Mouse (Mus musculus) limb, embryonic 10.5 days (tissue): ENCODE data around the gene Srebf2. TPM values are rescaled to one million over a fixed set of nuclear protein-coding genes. Genes with fewer than 3 reads are reported as not detected.
A peak's percentile ranks its signal among the peaks of the same experiment; 100 is the strongest.
"Not testable (repeated sequence)": the region's sequence is repeated elsewhere in the genome, so short reads cannot be mapped to it uniquely, and the experiment has no call there.

ENCODE experiments used
- DNase-seq: peaks from one replicate; pipeline ENCODE4 v3.0.0-alpha.2; 2017; ENCODE audit warnings: low spot score
- H3K27ac ChIP-seq: fragments of 300-500 bp; sonication (generic); 2 replicates; pipeline ENCODE4 v1.5.1; 2016; ENCODE audit warnings: mild to moderate bottlenecking
- H3K27me3 ChIP-seq: fragments of 300-500 bp; sonication (generic); 2 replicates; pipeline ENCODE4 v1.6.1; 2016; ENCODE audit warnings: low read depth, mild to moderate bottlenecking; ENCODE audit not compliant: poor library complexity, severe bottlenecking
- H3K36me3 ChIP-seq: fragments of 300-500 bp; sonication (generic); 2 replicates; pipeline ENCODE4 v1.6.1; 2016; ENCODE audit warnings: mild to moderate bottlenecking, moderate library complexity
- H3K4me1 ChIP-seq: fragments of 300-500 bp; sonication (generic); 2 replicates; pipeline ENCODE4 v1.6.1; 2016
- H3K4me3 ChIP-seq: fragments of 300-500 bp; sonication (generic); 2 replicates; pipeline ENCODE4 v1.5.1; 2016; ENCODE audit warnings: mild to moderate bottlenecking, moderate library complexity
- H3K9me3 ChIP-seq: fragments of 300-500 bp; sonication (generic); replicated peaks from 2 replicates; pipeline ENCODE4 v1.6.1; 2016; ENCODE audit warnings: mild to moderate bottlenecking
- WGBS: fragments of 180-500 bp; shearing (Covaris S2); methylation state at CpG from one replicate; pipeline ENCODE4 v1.1.7; 2016; 5-methylcytosine and 5-hydroxymethylcytosine counted together
- polyA plus RNA-seq: library from polyadenylated mRNA; unstranded; fragments of >200 nt; fragmentation: Nextera tagmentation; extraction: Ambion mirVana; gene quantifications from 2 replicates; pipeline ENCODE4 v1.2.1, GENCODE M21; 2016

Gene Srebf2
- polyA plus RNA-seq, 1 experiment from 2014 or later, result 190 TPM

- WGBS, result 72% methylated on average over 11 of the region's 11 CpGs
- H3K27me3 ChIP-seq, result no peaks in the 10 kb centered on the region
- peak overlapping the region; percentile 4; the same call in 1 of the 2 replicates for H3K27ac ChIP-seq
- DNase-seq, result no peak
- H3K36me3 ChIP-seq, result peaks cover 20% of the 10 kb centered on the region
- H3K4me1 ChIP-seq, result peaks cover 14% of the 10 kb centered on the region
- H3K4me3 ChIP-seq, result no peak overlapping the region
- no peaks in the 10 kb centered on the region for H3K9me3 ChIP-seq
Observed at GRCm38 (mm10) chr15:82231591-82232378, 84.8 kb downstream of the Srebf2 start.

DNA sequence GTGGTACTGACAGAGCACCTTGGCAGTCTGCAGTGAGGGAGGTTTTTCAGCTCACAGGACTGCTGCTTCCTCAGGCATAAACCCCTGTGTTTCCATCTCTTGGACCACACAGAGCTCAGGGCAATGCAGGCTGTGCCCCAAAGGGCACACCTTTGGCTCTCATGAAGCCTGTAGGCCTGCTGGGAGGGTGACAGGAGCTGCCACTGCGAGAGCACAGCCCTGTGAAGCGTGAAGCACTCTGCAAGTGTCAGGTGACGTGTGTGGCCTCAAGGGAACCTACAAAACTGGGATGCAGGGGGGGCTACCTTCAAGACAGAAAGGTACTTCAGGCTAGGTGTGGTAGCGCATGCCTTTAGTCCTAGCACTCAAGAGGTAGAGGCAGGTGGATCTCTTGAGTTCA, 85.7 kb downstream of the Srebf2 start:
- Histone ChIP-seq H3K4me1 (peaks cover 14% of the 10 kb centered on the region), H3K36me3 (peaks cover 20% of the 10 kb centered on the region), H3K27me3 (no peaks in the 10 kb centered on the region), H3K27ac (no peak overlapping the region), H3K4me3 (no peak overlapping the region), H3K9me3 (no peaks in the 10 kb centered on the region)
- DNase-seq, result no peak
- WGBS, result 72% methylated on average over 4 of the region's 4 CpGs

DNA sequence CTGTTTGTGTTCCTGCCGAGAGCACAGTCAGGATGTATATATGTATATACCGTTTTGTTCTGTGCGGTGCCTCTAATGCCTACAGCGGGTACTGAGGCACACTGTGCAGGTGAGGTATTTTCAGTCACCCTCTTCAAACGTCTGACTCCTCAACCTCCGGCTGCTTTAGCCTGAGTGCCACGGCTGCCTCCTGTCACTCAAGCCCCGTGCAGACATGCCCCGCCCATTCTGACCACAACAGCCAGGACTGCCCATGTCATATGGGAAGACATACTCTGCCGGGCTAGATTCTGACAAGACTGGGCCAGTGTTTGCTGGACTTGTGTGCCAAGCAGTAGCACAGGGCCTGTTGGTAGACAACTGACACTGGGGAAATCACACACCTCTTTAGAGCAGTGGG, 88.7 kb downstream of the Srebf2 start:
- WGBS, result 84% methylated on average over 10 of the region's 10 CpGs
- H3K4me1 ChIP-seq, result no peaks in the 10 kb centered on the region
- peaks cover 39% of the 10 kb centered on the region for H3K36me3 ChIP-seq
- H3K27ac ChIP-seq, result no peak overlapping the region
- no peak overlapping the region for H3K4me3 ChIP-seq
- H3K27me3 ChIP-seq, result no peaks in the 10 kb centered on the region
- DNase-seq, result no peak
- no peaks in the 10 kb centered on the region for H3K9me3 ChIP-seq

GRCm38 (mm10) chr15:82236565-82236964, 89.6 kb downstream of the Srebf2 start:
- peak; percentile 91 for DNase-seq
- no peaks in the 10 kb centered on the region for H3K27me3 ChIP-seq
- no peaks in the 10 kb centered on the region for H3K9me3 ChIP-seq
- H3K27ac ChIP-seq, result no peak overlapping the region
- no peaks in the 10 kb centered on the region for H3K4me1 ChIP-seq
- 20% methylated on average over 5 of the region's 5 CpGs for WGBS
- no peak overlapping the region for H3K4me3 ChIP-seq
- peaks cover 42% of the 10 kb centered on the region for H3K36me3 ChIP-seq

DNA sequence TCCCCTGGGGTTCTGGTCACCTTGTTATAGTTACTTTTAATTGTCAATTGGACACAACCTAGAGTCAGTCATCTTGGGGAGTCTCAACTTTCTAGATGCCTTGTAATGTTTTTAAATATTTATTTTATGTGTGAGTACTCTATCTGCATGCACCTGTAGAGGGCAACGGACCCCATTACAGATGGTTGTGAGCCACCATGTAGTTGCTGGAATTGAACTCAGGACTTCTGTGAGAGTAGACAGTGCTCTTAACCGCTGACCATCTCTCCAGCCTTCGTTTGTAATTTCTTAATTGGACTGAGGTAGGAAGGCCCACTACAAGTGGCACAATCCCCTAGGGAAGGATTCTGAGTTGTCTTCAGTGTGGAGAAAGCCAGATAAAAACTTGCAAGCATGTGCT, 96.3 kb downstream of the Srebf2 start:
- Histone ChIP-seq H3K4me3 (peak overlapping the region; percentile 83), H3K27ac (peak overlapping the region; percentile 94; the same call in 1 of the 2 replicates), H3K36me3 (peaks cover 15% of the 10 kb centered on the region), H3K27me3 (no peaks in the 10 kb centered on the region), H3K9me3 (no peaks in the 10 kb centered on the region), H3K4me1 (peaks cover 9% of the 10 kb centered on the region)
- 81% methylated on average over 3 of the region's 3 CpGs for WGBS
- no peak for DNase-seq

DNA sequence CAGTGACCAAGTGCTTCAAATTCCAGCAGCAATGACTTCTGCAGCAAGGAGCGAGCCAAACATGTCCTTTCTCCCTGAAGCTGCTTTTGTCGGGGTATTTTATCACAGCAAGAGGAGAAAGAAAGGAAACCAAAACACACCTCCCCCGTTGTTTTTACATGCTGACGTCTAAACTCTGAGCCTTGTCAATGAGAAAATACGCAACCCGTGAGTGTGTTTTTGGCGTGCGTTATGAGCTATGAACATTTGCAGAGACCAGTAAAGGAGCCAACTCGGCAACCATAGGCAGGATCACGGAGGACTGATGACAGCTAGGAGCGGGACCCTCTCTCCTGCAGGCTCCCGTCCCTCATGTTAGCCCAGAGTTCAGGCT, 96.7 kb downstream of the Srebf2 start:
- peak overlapping the region; percentile 94 for H3K27ac ChIP-seq
- 9% methylated on average over 12 of the region's 12 CpGs for WGBS
- no peaks in the 10 kb centered on the region for H3K27me3 ChIP-seq
- H3K4me3 ChIP-seq, result peak overlapping the region; percentile 83
- peaks cover 9% of the 10 kb centered on the region for H3K4me1 ChIP-seq
- DNase-seq, result no peak
- no peaks in the 10 kb centered on the region for H3K9me3 ChIP-seq
- peaks cover 11% of the 10 kb centered on the region for H3K36me3 ChIP-seq

- Histone ChIP-seq H3K4me1 (peaks cover 9% of the 10 kb centered on the region), H3K4me3 (peak within 1 kb of the TSS; percentile 83), H3K9me3 (no peaks in the 10 kb centered on the region), H3K36me3 (peaks cover 6% of the 10 kb centered on the region), H3K27me3 (no peaks in the 10 kb centered on the region), H3K27ac (peak within 1 kb of the TSS; percentile 94)
- under 1% methylated on average over 65 of the region's 65 CpGs for WGBS
- peak; percentile 97 for DNase-seq
Observed at GRCm38 (mm10) chr15:82244115-82244804, 97.3 kb downstream of the Srebf2 start, which contains the start of gene Cenpm. Gene Cenpm, minus strand, starts transcription at chr15:82244748.

- H3K27me3 ChIP-seq, DNase-seq, H3K9me3 ChIP-seq, H3K4me1 ChIP-seq, H3K36me3 ChIP-seq: not testable (repeated sequence)
- Histone ChIP-seq H3K4me3 (peak overlapping the region; percentile 83), H3K27ac (peak overlapping the region; percentile 94)
- WGBS, result 21% methylated on average over 9 of the region's 9 CpGs
Observed at GRCm38 (mm10) chr15:82244805-82245161, 97.8 kb downstream of the Srebf2 start.

- no peak for DNase-seq
- WGBS, result 76% methylated on average over 3 of the region's 3 CpGs
- no peak overlapping the region for H3K27ac ChIP-seq
- no peak overlapping the region for H3K4me3 ChIP-seq
- H3K36me3 ChIP-seq, result no peaks in the 10 kb centered on the region
- H3K4me1 ChIP-seq, result peaks cover 9% of the 10 kb centered on the region
- H3K27me3 ChIP-seq, result no peaks in the 10 kb centered on the region
- H3K9me3 ChIP-seq, result no peaks in the 10 kb centered on the region
Observed at GRCm38 (mm10) chr15:82247131-82247776, 100.3 kb downstream of the Srebf2 start.

- no peak overlapping the region for H3K4me3 ChIP-seq
- peaks cover 8% of the 10 kb centered on the region for H3K4me1 ChIP-seq
- H3K27me3 ChIP-seq, result peaks cover 15% of the 10 kb centered on the region
- DNase-seq, result no peak
- no peak overlapping the region for H3K27ac ChIP-seq
- WGBS, result 92% methylated on average over 3 of the region's 3 CpGs
- H3K36me3 ChIP-seq, result no peaks in the 10 kb centered on the region
- no peaks in the 10 kb centered on the region for H3K9me3 ChIP-seq
Observed at GRCm38 (mm10) chr15:82251579-82251978, 104.6 kb downstream of the Srebf2 start.

- H3K4me3 ChIP-seq, result no peak within 1 kb of the TSS
- peaks cover 15% of the 10 kb centered on the region for H3K27me3 ChIP-seq
- peaks cover 8% of the 10 kb centered on the region for H3K4me1 ChIP-seq
- no peaks in the 10 kb centered on the region for H3K9me3 ChIP-seq
- no peak within 1 kb of the TSS for H3K27ac ChIP-seq
- H3K36me3 ChIP-seq, result no peaks in the 10 kb centered on the region
- WGBS, result 88% methylated on average over 6 of the region's 6 CpGs
- DNase-seq, result no peak
Observed at GRCm38 (mm10) chr15:82252097-82252496, 105.1 kb downstream of the Srebf2 start, which contains the start of gene 1500009C09Rik. Gene 1500009C09Rik, plus strand, starts transcription at chr15:82252397.
